Mouse (Mus musculus): ENCODE measurements around the gene Utf1. TPM values are rescaled to one million over a fixed set of nuclear protein-coding genes. Genes with fewer than 3 reads are reported as not detected.

Gene Utf1
- not detected in 2 replicates for polyA plus RNA-seq (2015; fragmentation: Nextera tagmentation; extraction: Ambion mirVana)

GRCm38 (mm10) chr7:139943674-139944281 is at the start of gene Utf1:
Gene Utf1, plus strand, starts transcription at chr7:139943789.

GRCm38 (mm10) chr7:139894655-139895557 is 48.7 kb upstream of the Utf1 start, which contains the start of gene Kndc1:
Gene Kndc1, plus strand, starts transcription at chr7:139894696.

GRCm38 (mm10) chr7:139978278-139978892 is 34.8 kb downstream of the Utf1 start, which contains the start of gene 6430531B16Rik:
Gene 6430531B16Rik, minus strand, starts transcription at chr7:139978755.

GRCm38 (mm10) chr7:139992406-139992805 is 48.8 kb downstream of the Utf1 start, which contains the start of gene Adam8:
Gene Adam8, minus strand, starts transcription at chr7:139992562.

MicroRNAs within 50 kb of the gene (microRNA counts, 519-probe panel; counts per million panel counts)
- 88.3 counts per million for microRNA mmu-miR-202-3p
- 88.3 counts per million for microRNA mmu-miR-202-5p

Other genes starting within 250 kb of the Utf1 start
- 0.40 and 1.5 TPM in 2 replicates for gene Adgra1, start 109.6 kb upstream of the Utf1 start, polyA plus RNA-seq (2015; fragmentation: Nextera tagmentation; extraction: Ambion mirVana)
- gene Kndc1, start 49.1 kb upstream of the Utf1 start, polyA plus RNA-seq (2015; fragmentation: Nextera tagmentation; extraction: Ambion mirVana), result not detected in 2 replicates
- gene 6430531B16Rik, start 35.0 kb downstream of the Utf1 start, polyA plus RNA-seq (2015; fragmentation: Nextera tagmentation; extraction: Ambion mirVana), result 0.57 and 0.61 TPM in 2 replicates
- gene Adam8, start 48.8 kb downstream of the Utf1 start, polyA plus RNA-seq (2015; fragmentation: Nextera tagmentation; extraction: Ambion mirVana), result 8.6 and 11.5 TPM in 2 replicates
- 21.9 and 22.6 TPM in 2 replicates for gene Zfp511, start 92.6 kb downstream of the Utf1 start, polyA plus RNA-seq (2015; fragmentation: Nextera tagmentation; extraction: Ambion mirVana)
- gene Tubgcp2, start 92.9 kb downstream of the Utf1 start, polyA plus RNA-seq (2015; fragmentation: Nextera tagmentation; extraction: Ambion mirVana), result 28.0 TPM in 2 replicates
- not detected in 2 replicates for gene Msx3, start 105.3 kb downstream of the Utf1 start, polyA plus RNA-seq (2015; fragmentation: Nextera tagmentation; extraction: Ambion mirVana)
- 0.23 and 0.30 TPM in 2 replicates for gene Caly, start 138.8 kb downstream of the Utf1 start, polyA plus RNA-seq (2015; fragmentation: Nextera tagmentation; extraction: Ambion mirVana)
- not detected in 2 replicates for gene Prap1, start 149.6 kb downstream of the Utf1 start, polyA plus RNA-seq (2015; fragmentation: Nextera tagmentation; extraction: Ambion mirVana)
- gene Fuom, start 158.7 kb downstream of the Utf1 start, polyA plus RNA-seq (2015; fragmentation: Nextera tagmentation; extraction: Ambion mirVana), result 9.7 and 10.0 TPM in 2 replicates
- gene Paox, start 172.0 kb downstream of the Utf1 start, polyA plus RNA-seq (2015; fragmentation: Nextera tagmentation; extraction: Ambion mirVana), result 14.4 and 15.9 TPM in 2 replicates
- gene Echs1, start 172.7 kb downstream of the Utf1 start, polyA plus RNA-seq (2015; fragmentation: Nextera tagmentation; extraction: Ambion mirVana), result 45.9 and 53.3 TPM in 2 replicates
- gene Mtg1, start 193.8 kb downstream of the Utf1 start, polyA plus RNA-seq (2015; fragmentation: Nextera tagmentation; extraction: Ambion mirVana), result 16.9 and 18.4 TPM in 2 replicates
- 0.04 TPM in 1 of 2 replicates, not detected in the other for gene Sprn, start 211.1 kb downstream of the Utf1 start, polyA plus RNA-seq (2015; fragmentation: Nextera tagmentation; extraction: Ambion mirVana)
- not detected in 2 replicates for gene Olfr522, start 221.0 kb downstream of the Utf1 start, polyA plus RNA-seq (2015; fragmentation: Nextera tagmentation; extraction: Ambion mirVana)
- gene Olfr523, start 229.4 kb downstream of the Utf1 start, polyA plus RNA-seq (2015; fragmentation: Nextera tagmentation; extraction: Ambion mirVana), result not detected in 2 replicates

Data from spleen, postnatal 0 days (tissue).